Mouse (Mus musculus): ENCODE results near the gene Msn. TPM values are rescaled to one million over a fixed set of nuclear protein-coding genes. Genes with fewer than 3 reads are reported as not detected.

Gene Msn
- polyA plus RNA-seq, 1 experiment = 33.0 TPM

DNA sequence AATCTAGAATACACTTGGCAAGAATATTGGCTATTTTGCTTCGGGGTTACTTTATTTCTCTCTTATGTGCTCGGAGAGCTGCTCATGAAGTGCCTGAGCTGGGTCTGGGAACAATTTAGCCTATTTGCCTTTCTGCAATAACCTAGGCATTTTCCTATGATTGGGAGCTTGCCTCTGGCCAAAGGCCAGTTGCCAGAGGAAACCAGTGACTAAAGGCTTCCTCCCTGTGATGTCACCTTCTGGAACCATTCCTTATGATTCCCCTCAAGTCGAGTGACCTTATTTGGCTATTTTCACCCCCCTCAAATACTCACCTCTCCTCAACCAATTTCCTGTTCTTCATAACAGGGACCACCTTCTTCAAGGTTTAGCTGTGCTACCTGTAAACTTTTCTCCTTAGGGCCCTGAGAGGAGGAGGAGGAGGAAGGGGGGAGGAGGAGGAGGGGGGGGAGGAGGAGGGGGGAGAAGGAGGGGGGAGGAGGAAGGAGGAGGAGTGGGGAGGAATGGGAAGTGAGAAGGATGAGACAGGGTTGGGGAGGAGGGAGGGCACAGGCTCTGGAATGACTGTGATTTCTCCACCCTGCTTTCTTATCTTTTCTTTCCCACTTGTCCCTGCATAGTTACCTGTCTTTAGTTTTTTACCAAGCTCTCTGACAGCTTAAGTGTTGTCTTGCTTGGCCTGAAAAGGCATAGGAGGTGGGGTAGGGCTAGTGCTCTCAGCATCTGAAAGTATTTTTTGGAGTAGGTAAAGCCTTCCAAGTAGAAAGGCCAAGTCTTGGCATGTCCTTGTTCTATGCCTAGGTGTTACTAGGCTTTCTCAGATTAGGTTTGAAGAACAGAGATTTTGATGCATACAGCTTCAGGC is 11.8 kb downstream of the Msn start:
- H3K4me1 ChIP-seq (ENCODE audit: control insufficient read depth, insufficient read depth, low read length) = no peaks in the 10 kb centered on the region; the same call in 1 of the 2 replicates
- WGBS = 21% methylated on average over 3 of the region's 3 CpGs
- no peak for TF ChIP-seq CTCF (IDR thresholded peaks at IDR 0.05; ENCODE audit: borderline replicate concordance, insufficient read depth, low read depth, low read length)
- no peak for TF ChIP-seq POLR2A (IDR thresholded peaks at IDR 0.05; ENCODE audit: borderline replicate concordance, insufficient read depth, low read length)
- H3K27ac ChIP-seq (ENCODE audit: insufficient read depth, low read length) = no peak overlapping the region
- no peak overlapping the region for H3K4me3 ChIP-seq (replicated peaks; ENCODE audit: insufficient read depth, low read depth, low read length)
- peak; percentile 34 to 53 for DNase-seq
- H3K27me3 ChIP-seq (ENCODE audit: control insufficient read depth, insufficient read depth, low read length) = no peaks in the 10 kb centered on the region

DNA sequence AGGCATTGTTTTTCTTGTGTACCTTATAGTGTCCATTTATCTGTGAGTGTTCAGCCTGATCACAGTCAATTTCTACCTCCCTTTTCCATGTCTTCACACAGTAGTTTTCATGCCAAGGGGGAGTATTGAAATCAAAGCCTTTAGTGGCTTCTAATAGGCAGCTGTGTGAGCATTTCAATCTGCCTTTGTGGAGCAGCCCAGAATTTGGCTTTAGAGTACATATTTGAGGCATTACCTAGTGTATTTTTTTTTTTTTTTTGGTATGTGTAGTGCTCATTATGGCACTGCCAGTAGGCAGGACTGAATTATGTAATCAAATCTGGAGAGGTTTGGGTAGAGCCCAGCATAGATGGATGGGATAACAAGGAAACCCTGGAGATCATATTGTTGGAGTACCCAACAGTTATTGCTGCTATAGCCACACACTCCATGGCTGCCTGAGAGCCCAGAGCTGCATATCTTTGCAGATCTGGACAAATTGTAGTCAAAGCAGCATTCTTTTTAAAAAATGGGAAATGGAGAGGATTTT is 17.3 kb downstream of the Msn start:
- no peak for TF ChIP-seq POLR2A (IDR thresholded peaks at IDR 0.05; ENCODE audit: borderline replicate concordance, insufficient read depth, low read length)
- no peak for TF ChIP-seq CTCF (IDR thresholded peaks at IDR 0.05; ENCODE audit: borderline replicate concordance, insufficient read depth, low read depth, low read length)
- Histone ChIP-seq H3K27ac (ENCODE audit: insufficient read depth, low read length) (no peak overlapping the region), H3K27me3 (ENCODE audit: control insufficient read depth, insufficient read depth, low read length) (no peaks in the 10 kb centered on the region), H3K4me1 (ENCODE audit: control insufficient read depth, insufficient read depth, low read length) (no peaks in the 10 kb centered on the region; the same call in 1 of the 2 replicates), H3K4me3 (replicated peaks; ENCODE audit: insufficient read depth, low read depth, low read length) (no peak overlapping the region)
- DNase-seq = no peak

DNA sequence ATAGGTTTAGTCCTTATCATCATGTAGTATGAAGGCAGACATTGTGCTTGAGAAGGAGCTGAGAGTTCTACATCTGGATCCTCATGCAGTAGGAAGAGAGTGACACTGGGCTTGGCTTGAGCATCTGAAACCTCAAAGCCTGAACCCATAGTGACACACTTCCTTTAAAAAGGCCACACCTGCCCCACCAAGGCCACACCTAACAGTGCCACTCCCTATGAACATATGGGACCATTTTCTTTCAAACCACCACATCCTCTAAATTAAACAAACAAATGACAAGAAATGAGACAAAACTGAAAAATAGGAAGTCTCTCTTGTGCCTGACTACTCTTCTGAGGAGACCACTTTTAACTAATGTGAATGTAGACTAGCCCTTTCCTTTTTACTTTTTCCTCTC is 19.7 kb downstream of the Msn start:
- TF ChIP-seq POLR2A (IDR thresholded peaks at IDR 0.05; ENCODE audit: borderline replicate concordance, insufficient read depth, low read length) (no peak), CTCF (IDR thresholded peaks at IDR 0.05; ENCODE audit: borderline replicate concordance, insufficient read depth, low read depth, low read length) (no peak)
- H3K4me3 ChIP-seq (replicated peaks; ENCODE audit: insufficient read depth, low read depth, low read length) = no peak overlapping the region
- no peaks in the 10 kb centered on the region; the same call in 1 of the 2 replicates for H3K4me1 ChIP-seq (ENCODE audit: control insufficient read depth, insufficient read depth, low read length)
- no peak for DNase-seq
- H3K27ac ChIP-seq (ENCODE audit: insufficient read depth, low read length) = no peak overlapping the region
- H3K27me3 ChIP-seq (ENCODE audit: control insufficient read depth, insufficient read depth, low read length) = no peaks in the 10 kb centered on the region

DNA sequence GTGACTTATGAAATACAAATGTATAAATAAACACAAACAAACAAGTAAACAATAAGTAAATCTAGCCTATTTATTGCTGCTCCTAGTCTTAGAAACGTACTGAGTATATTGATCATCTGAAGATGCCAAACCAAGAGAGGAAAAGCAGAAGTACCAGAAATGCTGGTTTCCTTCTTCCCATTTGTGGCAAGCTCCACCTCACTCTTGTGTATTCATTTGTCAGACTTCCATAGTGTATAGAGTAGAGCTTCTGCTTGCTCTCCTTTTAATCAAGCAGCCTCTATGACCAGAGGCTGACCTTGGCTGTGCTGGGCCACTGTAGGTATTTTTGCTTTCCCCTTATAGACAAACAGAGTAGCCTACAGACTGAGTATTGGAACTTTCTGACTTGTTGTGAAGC is 21.5 kb downstream of the Msn start:
- Histone ChIP-seq H3K4me3 (replicated peaks; ENCODE audit: insufficient read depth, low read depth, low read length) (no peak overlapping the region), H3K4me1 (ENCODE audit: control insufficient read depth, insufficient read depth, low read length) (no peaks in the 10 kb centered on the region), H3K27ac (ENCODE audit: insufficient read depth, low read length) (no peak overlapping the region), H3K27me3 (ENCODE audit: control insufficient read depth, insufficient read depth, low read length) (no peaks in the 10 kb centered on the region)
- TF ChIP-seq CTCF (IDR thresholded peaks at IDR 0.05; ENCODE audit: borderline replicate concordance, insufficient read depth, low read depth, low read length) (no peak), POLR2A (IDR thresholded peaks at IDR 0.05; ENCODE audit: borderline replicate concordance, insufficient read depth, low read length) (no peak)
- no peak for DNase-seq
- 86% methylated on average over 1 of the region's 1 CpGs for WGBS

DNA sequence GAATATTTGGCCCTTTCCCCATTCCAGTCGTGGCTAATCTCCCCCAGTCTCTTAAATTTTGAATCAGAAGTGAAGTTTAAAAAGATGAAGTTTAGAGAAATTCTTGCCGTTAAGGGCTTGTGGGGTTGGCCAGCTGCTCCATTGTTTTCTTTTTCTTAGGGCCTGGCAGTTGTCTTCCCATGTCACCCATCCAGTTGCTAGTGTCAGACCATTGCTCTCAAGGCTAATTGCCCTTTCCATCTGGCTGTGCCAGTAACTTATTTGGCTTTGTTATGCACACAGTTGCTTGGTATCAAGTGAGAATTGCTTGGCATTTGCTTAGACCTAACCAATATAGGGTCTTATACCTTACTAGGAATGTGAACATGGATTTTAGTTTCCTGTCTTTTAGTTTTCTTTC is 24.2 kb downstream of the Msn start:
- no peak for DNase-seq
- H3K27me3 ChIP-seq (ENCODE audit: control insufficient read depth, insufficient read depth, low read length) = no peaks in the 10 kb centered on the region
- no peak overlapping the region for H3K27ac ChIP-seq (ENCODE audit: insufficient read depth, low read length)
- H3K4me3 ChIP-seq (replicated peaks; ENCODE audit: insufficient read depth, low read depth, low read length) = no peak overlapping the region
- no peaks in the 10 kb centered on the region for H3K4me1 ChIP-seq (ENCODE audit: control insufficient read depth, insufficient read depth, low read length)
- 36% methylated on average over 2 of the region's 2 CpGs for WGBS
- TF ChIP-seq POLR2A (IDR thresholded peaks at IDR 0.05; ENCODE audit: borderline replicate concordance, insufficient read depth, low read length) = no peak
- no peak for TF ChIP-seq CTCF (IDR thresholded peaks at IDR 0.05; ENCODE audit: borderline replicate concordance, insufficient read depth, low read depth, low read length)

DNA sequence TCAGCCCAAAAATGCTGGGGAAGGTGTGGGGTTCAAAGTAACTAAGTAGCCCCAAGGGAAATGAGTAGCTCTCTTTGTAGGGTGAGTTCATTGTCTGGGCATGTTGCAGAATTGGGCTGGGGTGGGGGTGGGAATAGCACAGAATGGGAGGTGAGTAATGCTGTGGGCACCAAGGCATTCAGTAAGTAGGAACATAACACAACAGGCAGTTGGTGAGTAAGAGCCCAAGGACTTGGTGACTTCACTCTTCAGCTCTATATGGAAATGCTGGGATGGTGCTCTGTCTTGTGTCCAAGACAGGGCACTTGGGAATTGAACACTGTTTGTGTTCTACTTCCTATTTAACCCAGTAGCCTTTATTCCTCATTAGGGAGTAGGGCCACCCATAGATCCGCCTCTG is 26.1 kb downstream of the Msn start:
- TF ChIP-seq POLR2A (IDR thresholded peaks at IDR 0.05; ENCODE audit: borderline replicate concordance, insufficient read depth, low read length) = no peak
- TF ChIP-seq CTCF (IDR thresholded peaks at IDR 0.05; ENCODE audit: borderline replicate concordance, insufficient read depth, low read depth, low read length) = no peak

DNA sequence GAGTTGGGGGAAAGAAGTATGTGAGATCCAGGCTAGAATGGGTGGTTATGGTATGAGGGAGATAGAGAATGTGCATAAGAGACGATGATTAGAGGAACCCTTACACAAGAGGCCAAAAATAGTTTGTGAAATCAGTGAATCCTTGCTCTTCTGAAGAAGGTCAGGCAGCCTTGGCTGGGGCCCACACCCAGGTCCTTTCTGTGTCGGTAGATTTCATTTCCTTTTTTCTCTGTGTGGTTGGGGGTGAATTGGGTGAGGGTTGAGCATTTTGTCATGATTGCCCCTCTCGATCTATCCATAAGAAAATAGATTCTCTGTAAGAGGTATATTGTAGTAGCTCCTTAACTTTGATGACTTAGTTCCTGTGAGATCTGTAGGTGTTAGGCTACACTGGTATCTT is 31.0 kb downstream of the Msn start:
- Histone ChIP-seq H3K27me3 (ENCODE audit: control insufficient read depth, insufficient read depth, low read length) (no peaks in the 10 kb centered on the region), H3K27ac (ENCODE audit: insufficient read depth, low read length) (no peak overlapping the region), H3K4me3 (replicated peaks; ENCODE audit: insufficient read depth, low read depth, low read length) (no peak overlapping the region), H3K4me1 (ENCODE audit: control insufficient read depth, insufficient read depth, low read length) (no peaks in the 10 kb centered on the region)
- WGBS = 90% methylated on average over 3 of the region's 3 CpGs
- TF ChIP-seq POLR2A (IDR thresholded peaks at IDR 0.05; ENCODE audit: borderline replicate concordance, insufficient read depth, low read length) (no peak), CTCF (IDR thresholded peaks at IDR 0.05; ENCODE audit: borderline replicate concordance, insufficient read depth, low read depth, low read length) (no peak)
- no peak for DNase-seq

More for the DNA sequence above, 26.1 kb downstream of the Msn start:
- no peak overlapping the region for H3K4me3 ChIP-seq (replicated peaks; ENCODE audit: insufficient read depth, low read depth, low read length)
- H3K4me1 ChIP-seq (ENCODE audit: control insufficient read depth, insufficient read depth, low read length) = no peaks in the 10 kb centered on the region
- no peak overlapping the region for H3K27ac ChIP-seq (ENCODE audit: insufficient read depth, low read length)
- no peaks in the 10 kb centered on the region for H3K27me3 ChIP-seq (ENCODE audit: control insufficient read depth, insufficient read depth, low read length)
- no peak for DNase-seq
- WGBS = 92% methylated on average over 1 of the region's 1 CpGs

DNA sequence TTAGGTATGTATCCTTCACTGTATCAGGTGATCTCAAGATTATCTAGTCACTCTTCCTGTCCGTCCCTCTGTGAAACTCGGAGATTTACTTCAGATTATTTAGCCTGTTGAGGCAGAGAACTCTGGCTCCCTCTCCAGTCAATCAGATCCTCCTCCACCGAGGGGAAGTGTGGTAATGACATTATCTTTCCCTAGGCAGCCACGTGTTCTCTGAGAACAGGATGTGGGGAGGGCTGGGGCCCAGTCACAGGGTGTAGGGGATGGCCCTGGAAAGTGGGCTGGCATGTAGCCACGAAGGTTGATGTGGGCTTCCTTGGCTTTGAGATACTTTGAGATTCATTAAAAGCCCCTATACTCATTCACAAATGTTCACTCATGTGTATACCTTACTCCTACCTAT is 34.3 kb downstream of the Msn start:
- no peak for TF ChIP-seq POLR2A (IDR thresholded peaks at IDR 0.05; ENCODE audit: borderline replicate concordance, insufficient read depth, low read length)
- no peak for TF ChIP-seq CTCF (IDR thresholded peaks at IDR 0.05; ENCODE audit: borderline replicate concordance, insufficient read depth, low read depth, low read length)
- WGBS = 57% methylated on average over 5 of the region's 5 CpGs
- Histone ChIP-seq H3K27ac (ENCODE audit: insufficient read depth, low read length) (no peak overlapping the region), H3K4me1 (ENCODE audit: control insufficient read depth, insufficient read depth, low read length) (no peaks in the 10 kb centered on the region), H3K27me3 (ENCODE audit: control insufficient read depth, insufficient read depth, low read length) (no peaks in the 10 kb centered on the region), H3K4me3 (replicated peaks; ENCODE audit: insufficient read depth, low read depth, low read length) (no peak overlapping the region)
- no peak for DNase-seq
